Mouse (Mus musculus): Measurements from ENCODE around the gene Zfp583. TPM values are rescaled to one million over a fixed set of nuclear protein-coding genes. Genes with fewer than 3 reads are reported as not detected.
A peak's percentile ranks its signal among the peaks of the same experiment; 100 is the strongest.

Zfp583 gene
- polyA plus RNA-seq, 1 experiment from 2014 or later: 7.7 TPM

DNA sequence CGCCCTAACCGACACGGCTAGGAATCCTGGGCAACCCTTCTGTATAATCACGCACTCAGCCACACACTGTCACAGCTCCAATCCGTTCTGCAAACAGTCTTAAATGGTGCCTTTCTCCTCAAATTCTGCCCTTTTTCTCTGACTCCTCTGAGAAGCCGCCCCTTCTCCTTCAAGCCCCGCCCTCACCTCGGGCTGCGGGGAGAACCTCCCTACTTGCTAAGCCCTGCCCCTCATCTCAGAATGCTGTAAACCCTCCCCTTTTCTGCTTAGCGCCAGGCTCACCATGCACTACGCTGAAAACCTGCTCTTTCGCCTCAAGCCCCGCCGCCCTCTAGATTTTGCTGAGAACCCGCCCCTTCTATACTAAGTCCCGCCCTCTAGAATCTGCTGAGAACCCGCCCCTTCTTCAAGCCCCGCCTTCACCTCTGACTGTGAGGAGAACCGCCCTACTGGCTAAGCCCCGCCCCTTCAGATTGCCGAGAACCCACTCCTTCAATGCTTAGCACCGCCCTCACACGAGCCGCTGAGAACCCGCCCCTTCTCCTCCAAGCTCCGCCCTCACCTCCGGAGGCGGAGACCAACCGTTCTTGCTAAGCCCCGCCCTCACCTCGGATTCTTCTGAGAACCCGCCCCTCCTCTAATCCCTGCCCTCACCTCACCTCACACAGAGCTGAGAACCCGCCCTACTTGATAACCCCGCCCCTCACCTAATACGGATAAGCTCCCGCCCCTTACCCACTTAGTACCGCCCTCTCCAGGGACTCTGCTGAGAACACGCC, 31.4 kb upstream of the Zfp583 start:
- WGBS: under 1% methylated on average over 38 of the region's 38 CpGs
- H3K27me3 ChIP-seq (replicated peaks; ENCODE audit: control insufficient read depth, insufficient read depth, low read length): no peaks in the 10 kb centered on the region
- H3K4me1 ChIP-seq (ENCODE audit: control insufficient read depth, insufficient read depth, low read length): peaks cover 6% of the 10 kb centered on the region; the same call in 1 of the 2 replicates
- H3K9ac ChIP-seq (ENCODE audit: low read length): peak overlapping the region; percentile 60
- H3K36me3 ChIP-seq (ENCODE audit: control insufficient read depth, insufficient read depth, low read length): no peaks in the 10 kb centered on the region
- peak overlapping the region; percentile 94 for H3K27ac ChIP-seq (ENCODE audit: low read depth, low read length)
- ATAC-seq (peak; percentile 92), DNase-seq (ENCODE audit: low spot score) (peak; percentile 99)
- peak overlapping the region; percentile 58 for H3K4me2 ChIP-seq (ENCODE audit: low read length)
- H3K4me3 ChIP-seq (ENCODE audit: low read depth, low read length): peak overlapping the region; percentile 41
- H3K9me3 ChIP-seq (replicated peaks; ENCODE audit: control insufficient read depth, low read length): no peaks in the 10 kb centered on the region

DNA sequence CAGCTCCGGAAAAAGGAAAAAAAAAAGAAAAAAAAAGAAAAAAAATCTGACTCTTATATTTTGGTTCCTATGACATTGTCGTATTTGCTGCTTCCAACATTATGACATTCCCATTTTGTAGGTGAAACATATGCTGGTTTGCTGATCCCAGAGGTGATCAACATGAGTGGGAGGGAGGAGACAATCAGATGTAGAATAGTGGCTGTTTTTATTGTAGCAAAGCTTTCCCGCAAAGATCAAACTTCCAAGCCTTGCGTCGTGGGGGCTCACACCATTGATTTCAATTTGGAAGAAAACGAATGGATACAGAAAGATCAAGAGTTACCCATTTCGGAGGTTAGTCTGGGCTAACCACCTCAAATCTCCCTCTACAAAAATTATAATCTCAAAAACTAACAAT, 30.7 kb upstream of the Zfp583 start:
- H3K4me3 ChIP-seq (ENCODE audit: low read depth, low read length): peak overlapping the region; percentile 41
- peaks cover 6% of the 10 kb centered on the region; the same call in 1 of the 2 replicates for H3K4me1 ChIP-seq (ENCODE audit: control insufficient read depth, insufficient read depth, low read length)
- H3K9ac ChIP-seq (ENCODE audit: low read length): peak overlapping the region; percentile 58
- DNase-seq (ENCODE audit: low spot score) (peak; percentile 19), ATAC-seq (no peak)
- no peaks in the 10 kb centered on the region for H3K36me3 ChIP-seq (ENCODE audit: control insufficient read depth, insufficient read depth, low read length)
- peak overlapping the region; percentile 58 for H3K4me2 ChIP-seq (ENCODE audit: low read length)
- no peaks in the 10 kb centered on the region for H3K9me3 ChIP-seq (replicated peaks; ENCODE audit: control insufficient read depth, low read length)
- H3K27me3 ChIP-seq (replicated peaks; ENCODE audit: control insufficient read depth, insufficient read depth, low read length): no peaks in the 10 kb centered on the region
- peak overlapping the region; percentile 94 for H3K27ac ChIP-seq (ENCODE audit: low read depth, low read length)
- whole genome bisulfite sequencing: 25% methylated on average over 7 of the region's 7 CpGs

DNA sequence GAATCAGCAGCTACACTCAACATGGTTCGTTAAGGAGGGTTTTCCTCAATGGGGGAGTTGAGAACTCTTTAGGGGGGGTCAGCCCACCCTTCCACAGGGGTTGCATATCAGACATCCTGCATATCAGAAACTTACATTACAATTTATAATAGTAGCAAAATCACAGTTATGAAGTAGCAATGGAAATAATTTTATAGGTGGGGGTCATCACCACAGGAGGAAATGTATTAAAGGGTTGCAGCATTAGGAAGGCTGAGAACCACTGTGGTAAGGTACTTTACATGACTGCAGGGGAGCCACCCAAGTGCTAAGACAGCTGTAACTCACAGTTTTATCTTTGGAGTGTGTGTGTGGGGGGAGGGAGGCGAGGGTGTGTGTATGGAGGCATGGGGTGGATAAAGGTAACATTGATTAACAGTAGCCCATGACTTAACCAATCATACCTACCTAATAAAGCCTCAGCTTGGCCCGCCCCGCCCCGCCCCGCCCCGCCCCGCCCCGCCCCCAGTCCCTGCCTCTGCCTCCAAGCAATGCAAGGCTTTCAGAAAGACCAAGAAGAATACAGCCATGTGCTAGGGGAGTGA, 29.5 kb upstream of the Zfp583 start:
- 13% methylated on average over 9 of the region's 9 CpGs for WGBS
- Histone ChIP-seq H3K27me3 (replicated peaks; ENCODE audit: control insufficient read depth, insufficient read depth, low read length) (no peaks in the 10 kb centered on the region), H3K27ac (ENCODE audit: low read depth, low read length) (no peak overlapping the region), H3K9me3 (replicated peaks; ENCODE audit: control insufficient read depth, low read length) (no peaks in the 10 kb centered on the region), H3K9ac (ENCODE audit: low read length) (no peak overlapping the region), H3K36me3 (ENCODE audit: control insufficient read depth, insufficient read depth, low read length) (no peaks in the 10 kb centered on the region), H3K4me2 (ENCODE audit: low read length) (no peak overlapping the region), H3K4me1 (ENCODE audit: control insufficient read depth, insufficient read depth, low read length) (peaks cover 6% of the 10 kb centered on the region; the same call in 1 of the 2 replicates), H3K4me3 (ENCODE audit: low read depth, low read length) (no peak overlapping the region)
- ATAC-seq: no peak
- no peak for DNase-seq (ENCODE audit: low spot score)

DNA sequence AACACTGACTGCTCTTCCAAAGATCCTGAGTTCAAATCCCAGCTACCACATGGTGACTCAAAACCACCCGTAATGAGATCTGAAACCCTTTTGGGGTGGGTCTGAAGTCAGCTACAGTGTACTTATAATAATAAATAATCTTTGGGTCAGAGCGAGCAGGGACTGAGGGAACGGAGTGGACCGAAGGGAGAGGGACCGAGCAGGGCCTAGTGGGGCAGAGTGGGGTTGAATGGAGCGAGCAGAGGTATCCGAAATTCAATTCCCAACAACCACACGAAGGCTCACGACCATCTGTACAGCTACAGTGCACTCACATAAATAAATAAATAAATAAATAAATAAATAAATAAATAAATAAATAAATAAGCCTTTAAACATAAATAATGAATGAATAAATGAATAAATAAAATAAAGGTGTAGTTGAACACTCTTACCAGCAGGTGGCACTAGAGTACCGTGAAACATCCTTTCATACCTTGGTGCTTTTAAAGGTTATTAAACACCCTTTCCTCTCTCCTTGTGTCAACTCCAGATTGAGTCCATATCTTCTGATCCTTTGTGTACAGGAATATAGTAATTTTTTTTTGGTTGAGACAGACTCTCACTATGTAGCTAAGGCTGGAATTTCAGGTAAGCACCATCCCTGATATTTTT, 28.0 kb upstream of the Zfp583 start:
- H3K4me2 ChIP-seq (ENCODE audit: low read length): no peak overlapping the region
- WGBS: 53% methylated on average over 10 of the region's 10 CpGs
- 0 out of 2 replicates have a peak, but pooled peaks cover 8% of the 10 kb centered on the region for H3K36me3 ChIP-seq (ENCODE audit: control insufficient read depth, insufficient read depth, low read length)
- ATAC-seq: no peak
- peak; percentile 91 for DNase-seq (ENCODE audit: low spot score)
- H3K27me3 ChIP-seq (replicated peaks; ENCODE audit: control insufficient read depth, insufficient read depth, low read length): no peaks in the 10 kb centered on the region
- H3K9me3 ChIP-seq (replicated peaks; ENCODE audit: control insufficient read depth, low read length): no peaks in the 10 kb centered on the region
- H3K27ac ChIP-seq (ENCODE audit: low read depth, low read length): peak overlapping the region; percentile 40; the same call in 1 of the 2 replicates
- H3K9ac ChIP-seq (ENCODE audit: low read length): no peak overlapping the region
- no peak overlapping the region for H3K4me3 ChIP-seq (ENCODE audit: low read depth, low read length)
- H3K4me1 ChIP-seq (ENCODE audit: control insufficient read depth, insufficient read depth, low read length): peaks cover 6% of the 10 kb centered on the region; the same call in 1 of the 2 replicates

DNA sequence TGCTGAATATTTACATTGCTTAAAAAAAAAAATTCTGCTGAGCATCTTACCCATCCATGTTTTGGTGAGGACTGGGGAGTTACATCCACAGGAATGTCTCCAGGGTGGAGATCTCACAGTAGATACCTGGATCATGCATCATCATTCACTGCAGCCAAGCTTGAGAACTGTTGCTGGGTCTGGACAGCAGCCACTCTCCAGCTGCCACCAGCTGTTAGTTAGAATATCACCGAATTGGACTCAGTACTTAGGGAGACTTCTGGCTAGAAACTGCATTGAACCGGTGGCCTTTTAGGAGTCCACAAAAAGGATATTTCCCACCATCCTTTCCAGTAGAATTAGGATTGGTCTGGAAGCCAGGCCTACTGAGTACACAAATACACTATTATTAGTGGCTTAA, 27.0 kb upstream of the Zfp583 start:
- WGBS: 69% methylated on average over 2 of the region's 2 CpGs
- no peak overlapping the region for H3K27ac ChIP-seq (ENCODE audit: low read depth, low read length)
- ATAC-seq: no peak

DNA sequence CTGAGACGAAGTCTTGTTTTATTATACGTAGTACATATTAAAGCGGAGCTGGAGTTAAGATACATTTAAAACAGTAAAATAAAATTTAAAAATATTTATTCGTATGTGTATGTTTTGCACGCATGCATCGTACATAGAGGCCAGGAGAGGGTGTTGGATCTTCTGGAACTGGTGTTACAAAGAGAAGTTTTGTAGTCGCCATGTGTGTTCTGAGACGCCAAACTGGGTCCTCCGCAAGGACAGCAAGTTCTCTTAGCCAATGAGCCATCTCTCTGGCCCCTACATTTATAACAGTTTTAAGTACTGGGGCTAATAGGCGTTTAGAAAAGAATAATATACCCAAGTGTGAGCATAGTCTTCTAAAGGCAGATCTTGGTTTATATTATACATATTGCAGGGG, 13.0 kb upstream of the Zfp583 start:
- 32% methylated on average over 10 of the region's 10 CpGs for WGBS
- no peaks in the 10 kb centered on the region for H3K36me3 ChIP-seq (ENCODE audit: control insufficient read depth, insufficient read depth, low read length)
- no peak overlapping the region for H3K27ac ChIP-seq (ENCODE audit: low read depth, low read length)
- no peaks in the 10 kb centered on the region for H3K4me1 ChIP-seq (ENCODE audit: control insufficient read depth, insufficient read depth, low read length)
- H3K27me3 ChIP-seq (replicated peaks; ENCODE audit: control insufficient read depth, insufficient read depth, low read length): no peaks in the 10 kb centered on the region
- DNase-seq (ENCODE audit: low spot score): no peak
- H3K4me2 ChIP-seq (ENCODE audit: low read length): peak overlapping the region; percentile 40
- ATAC-seq: peak; percentile 22; the same call in 1 of the 2 replicates
- no peaks in the 10 kb centered on the region for H3K9me3 ChIP-seq (replicated peaks; ENCODE audit: control insufficient read depth, low read length)
- H3K4me3 ChIP-seq (ENCODE audit: low read depth, low read length): peak overlapping the region; percentile 44
- H3K9ac ChIP-seq (ENCODE audit: low read length): peak overlapping the region; percentile 53; the same call in 1 of the 2 replicates

More for the DNA sequence above, 27.0 kb upstream of the Zfp583 start:
- Histone ChIP-seq H3K4me1 (ENCODE audit: control insufficient read depth, insufficient read depth, low read length) (no peaks in the 10 kb centered on the region), H3K36me3 (ENCODE audit: control insufficient read depth, insufficient read depth, low read length) (peaks cover 17% of the 10 kb centered on the region; the same call in 1 of the 2 replicates), H3K27me3 (replicated peaks; ENCODE audit: control insufficient read depth, insufficient read depth, low read length) (no peaks in the 10 kb centered on the region), H3K9ac (ENCODE audit: low read length) (no peak overlapping the region), H3K4me3 (ENCODE audit: low read depth, low read length) (no peak overlapping the region), H3K4me2 (ENCODE audit: low read length) (no peak overlapping the region), H3K9me3 (replicated peaks; ENCODE audit: control insufficient read depth, low read length) (no peaks in the 10 kb centered on the region)
- DNase-seq (ENCODE audit: low spot score): no peak

DNA sequence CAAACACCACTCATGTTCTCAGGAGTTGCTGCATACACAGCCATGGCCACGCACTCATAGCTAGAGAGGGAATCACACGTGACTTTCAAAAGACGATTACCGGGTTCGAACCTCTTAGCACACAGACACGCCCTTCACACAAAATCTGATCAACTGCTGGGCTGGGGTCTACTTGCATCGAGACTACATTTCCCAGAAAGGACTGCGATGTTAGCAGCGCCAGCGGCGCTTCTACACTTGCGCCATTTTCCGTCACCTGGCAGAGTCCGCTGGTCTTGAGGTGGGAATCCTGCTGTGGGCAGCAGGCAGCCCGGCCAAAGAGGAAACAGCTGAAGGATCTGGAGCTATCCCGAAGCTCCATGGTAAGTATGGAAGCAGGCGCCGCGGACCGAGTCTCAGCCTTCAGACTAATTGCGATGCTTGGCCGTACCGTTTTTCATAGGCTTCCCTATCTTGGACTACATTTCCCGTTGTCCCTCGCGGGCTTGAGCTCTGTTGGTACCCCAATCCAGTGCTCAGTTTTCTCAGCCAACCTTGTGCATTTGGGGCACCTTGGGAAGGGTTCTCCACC, 12.5 kb upstream of the Zfp583 start, which contains the start of gene Gm3854:
Gm3854 (plus strand) TSS at position 259 of the 571 bp plus-strand sequence.
- WGBS: under 1% methylated on average over 26 of the region's 26 CpGs
- H3K9ac ChIP-seq (ENCODE audit: low read length): peak within 1 kb of the TSS; percentile 53; the same call in 1 of the 2 replicates
- H3K4me1 ChIP-seq (ENCODE audit: control insufficient read depth, insufficient read depth, low read length): no peaks in the 10 kb centered on the region

DNA sequence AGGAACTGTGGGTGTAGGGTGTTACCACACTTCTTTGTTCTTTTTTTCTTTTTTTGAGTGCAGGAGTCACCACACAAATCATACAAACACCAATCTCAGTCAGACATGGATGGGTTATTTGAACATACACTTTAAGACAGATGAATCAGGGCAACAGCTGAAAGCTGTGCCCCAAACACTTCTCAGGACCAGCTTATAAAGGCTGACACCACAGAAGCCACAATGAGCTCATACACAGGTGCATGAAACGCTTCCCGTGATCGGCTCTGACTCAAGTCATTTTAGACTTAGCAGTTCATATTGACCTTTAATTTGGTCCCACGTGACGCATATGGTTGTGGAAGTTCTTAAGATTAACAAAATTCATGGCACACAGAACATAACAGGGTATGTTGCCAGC, 8.8 kb upstream of the Zfp583 start:
- no peak overlapping the region for H3K9ac ChIP-seq (ENCODE audit: low read length)
- no peak overlapping the region for H3K27ac ChIP-seq (ENCODE audit: low read depth, low read length)
- no peaks in the 10 kb centered on the region for H3K27me3 ChIP-seq (replicated peaks; ENCODE audit: control insufficient read depth, insufficient read depth, low read length)
- no peaks in the 10 kb centered on the region for H3K4me1 ChIP-seq (ENCODE audit: control insufficient read depth, insufficient read depth, low read length)
- H3K4me3 ChIP-seq (ENCODE audit: low read depth, low read length): no peak overlapping the region
- ATAC-seq (no peak), DNase-seq (ENCODE audit: low spot score) (no peak)
- no peaks in the 10 kb centered on the region for H3K36me3 ChIP-seq (ENCODE audit: control insufficient read depth, insufficient read depth, low read length)
- WGBS: 81% methylated on average over 5 of the region's 5 CpGs
- H3K9me3 ChIP-seq (replicated peaks; ENCODE audit: control insufficient read depth, low read length): no peaks in the 10 kb centered on the region
- H3K4me2 ChIP-seq (ENCODE audit: low read length): no peak overlapping the region

More for the DNA sequence above, 12.5 kb upstream of the Zfp583 start, which contains the start of gene Gm3854:
- Histone ChIP-seq H3K27me3 (replicated peaks; ENCODE audit: control insufficient read depth, insufficient read depth, low read length) (no peaks in the 10 kb centered on the region), H3K36me3 (ENCODE audit: control insufficient read depth, insufficient read depth, low read length) (no peaks in the 10 kb centered on the region), H3K27ac (ENCODE audit: low read depth, low read length) (peak within 1 kb of the TSS; percentile 34; the same call in 1 of the 2 replicates), H3K4me3 (ENCODE audit: low read depth, low read length) (peak within 1 kb of the TSS; percentile 44), H3K9me3 (replicated peaks; ENCODE audit: control insufficient read depth, low read length) (no peaks in the 10 kb centered on the region), H3K4me2 (ENCODE audit: low read length) (peak within 1 kb of the TSS; percentile 40)
- peak; percentile 95 for ATAC-seq
- DNase-seq (ENCODE audit: low spot score): peak; percentile 95
